Mouse (Mus musculus): Measurements from ENCODE around the gene Tas2r140.

The Tas2r140 gene

DNA sequence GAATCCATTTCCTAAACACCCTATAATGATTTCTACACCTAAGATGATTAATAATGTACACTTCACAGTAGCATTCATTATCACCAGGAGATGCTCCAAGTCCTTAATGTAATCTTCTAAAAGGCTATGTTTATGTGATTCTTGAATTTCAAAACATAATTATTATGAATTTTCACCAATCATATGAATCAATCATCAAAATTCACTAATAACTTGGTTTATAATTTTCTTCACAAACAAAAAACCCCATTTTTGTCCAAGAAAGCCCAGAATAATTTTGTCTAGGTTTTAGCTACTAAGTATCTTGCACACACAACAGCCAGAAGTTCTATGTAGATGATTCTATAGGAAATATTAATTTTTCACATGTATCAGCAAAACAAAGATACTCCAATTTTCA, at the start of gene Tas2r140:
Tas2r140 (minus strand) TSS at position 101 of the 400 bp plus-strand sequence.
- no peak for DNase-seq

DNA sequence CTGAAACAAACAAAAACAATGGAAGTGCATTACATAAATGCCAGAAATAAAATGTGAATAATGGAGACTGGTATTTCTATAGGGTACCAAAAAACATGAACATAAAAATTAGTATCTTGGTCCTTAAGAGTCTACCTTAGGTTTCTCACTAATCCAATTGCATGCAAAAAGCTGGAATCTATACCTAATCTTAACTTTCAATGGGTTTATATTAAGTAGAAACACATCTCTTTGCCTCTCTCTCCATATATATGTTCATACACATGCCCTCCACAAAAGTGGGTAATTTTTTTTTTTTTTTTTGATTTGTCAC, 48.9 kb upstream of the Tas2r140 start, which contains the start of gene Smim10l1:
Smim10l1 (plus strand) TSS at position 301 of the 313 bp plus-strand sequence.
- no peak for DNase-seq

DNA sequence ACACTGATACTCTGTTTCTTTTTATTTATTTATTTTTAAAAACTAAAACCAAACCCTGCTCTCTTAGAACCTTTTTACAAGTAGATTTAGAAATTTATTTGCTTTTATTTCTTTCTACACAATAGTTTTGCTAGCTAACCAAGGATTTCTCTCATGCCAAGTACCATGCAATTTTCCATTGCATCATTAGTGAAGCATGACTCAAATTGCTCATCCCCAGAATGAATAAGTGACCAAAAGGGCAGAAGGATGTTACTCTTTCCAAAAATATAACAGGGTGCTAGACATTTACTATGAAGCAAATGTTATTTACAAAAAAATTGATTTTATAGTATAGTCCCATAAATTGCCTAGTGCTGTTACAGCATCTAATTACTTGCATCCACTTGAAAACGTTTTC, 46.8 kb upstream of the Tas2r140 start:
- DNase-seq, result no peak

DNA sequence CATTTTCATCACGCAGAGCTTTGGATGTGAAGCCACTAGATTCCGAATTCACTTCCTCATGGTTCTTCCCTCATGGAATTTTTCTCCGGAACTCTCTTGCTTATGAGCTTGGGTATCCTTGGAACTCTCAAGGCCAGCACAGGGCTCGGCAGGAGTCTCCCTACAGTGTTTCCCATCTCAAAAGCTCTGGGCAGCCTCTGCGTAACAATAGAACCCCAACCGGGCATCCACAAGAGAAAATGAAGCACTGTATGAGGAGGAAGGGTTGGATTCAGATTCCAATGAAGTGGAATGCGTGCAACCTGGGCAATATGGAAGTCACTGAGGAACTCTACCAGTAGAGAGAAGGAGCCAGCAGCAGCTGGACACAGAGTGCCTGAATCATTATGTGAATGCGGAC, 36.6 kb upstream of the Tas2r140 start:
- DNase-seq, result no peak

GRCm38 (mm10) chr6:133037001-133037400, 18.6 kb downstream of the Tas2r140 start, which contains the start of gene Tas2r103:
Tas2r103 (minus strand) TSS chr6:133037101.
- DNase-seq, result no peak
